Comparison of ENCODE assay signal across 21 mouse cellular contexts in genomic region chr6:30456991-30457390, GRCm38 (mm10). TPM values are rescaled to one million over a fixed set of nuclear protein-coding genes. Genes with fewer than 3 reads are reported as not detected.
DNase-seq lines count a peak whose midpoint lies in the region; ATAC-seq and TF ChIP-seq lines count a peak whose summit lies in the region.
"Had no signal": no experiment of that assay in that cellular context is flagged by ENCODE, and none has a peak within 500 bp of the region (broad histone marks: within the 10 kb centered on the region; RNA-seq: fewer than 3 reads in every experiment).

No protein-coding gene starts in this region.

- H3K4me2 ChIP-seq in midbrain, embryonic 12.5 days (replicated peaks), result no peak overlapping the region
- H3K4me2 ChIP-seq in midbrain, embryonic 16.5 days (ENCODE audit: low read length), result no peak overlapping the region
- H3K4me2 ChIP-seq: embryonic facial prominence, embryonic 12.5 days; forebrain, embryonic 15.5 days; heart, embryonic 12.5 days; hindbrain, embryonic 15.5 days had no signal

- H3K9ac ChIP-seq in midbrain, embryonic 12.5 days (replicated peaks), result no peak overlapping the region
- no peak overlapping the region for H3K9ac ChIP-seq in midbrain, embryonic 16.5 days (ENCODE audit: low read depth, low read length)
- no peak overlapping the region for H3K9ac ChIP-seq in MEL (ENCODE audit: control insufficient read depth, low read depth, low read length, poor library complexity, severe bottlenecking)
- H3K9ac ChIP-seq: embryonic facial prominence, embryonic 12.5 days; forebrain, embryonic 15.5 days; heart, embryonic 12.5 days; hindbrain, embryonic 15.5 days had no signal

- 93% methylated on average over 7 of the region's 7 CpGs for WGBS in heart, embryonic 10.5 days
- WGBS in midbrain, embryonic 12.5 days, result 93% methylated on average over 7 of the region's 7 CpGs
- WGBS in midbrain, embryonic 16.5 days, result 95% methylated on average over 7 of the region's 7 CpGs

- no peaks in the 10 kb centered on the region for H3K27me3 ChIP-seq in heart, embryonic 10.5 days (ENCODE audit: insufficient read depth, poor library complexity, severe bottlenecking)
- no peaks in the 10 kb centered on the region for H3K27me3 ChIP-seq in midbrain, embryonic 12.5 days
- H3K27me3 ChIP-seq in midbrain, embryonic 16.5 days (ENCODE audit: control insufficient read depth, insufficient read depth, low read depth, low read length), result no peaks in the 10 kb centered on the region
- no peaks in the 10 kb centered on the region for H3K27me3 ChIP-seq in MEL (ENCODE audit: control insufficient read depth in 1 of 2, insufficient read depth in 2 of 2, low read length in 2 of 2)
- H3K27me3 ChIP-seq: embryonic facial prominence, embryonic 12.5 days; forebrain, embryonic 15.5 days; heart, embryonic 12.5 days; hindbrain, embryonic 15.5 days had no signal

- H3K4me3 ChIP-seq in heart, embryonic 10.5 days, result no peak overlapping the region
- no peak overlapping the region for H3K4me3 ChIP-seq in midbrain, embryonic 12.5 days
- H3K4me3 ChIP-seq in midbrain, embryonic 16.5 days (ENCODE audit: low read depth, low read length), result no peak overlapping the region
- H3K4me3 ChIP-seq in MEL (ENCODE audit: control insufficient read depth in 1 of 2, insufficient read depth in 1 of 2, low read depth in 2 of 2, low read length in 2 of 2), result no peak overlapping the region
- H3K4me3 ChIP-seq: embryonic facial prominence, embryonic 12.5 days; forebrain, embryonic 15.5 days; heart, embryonic 12.5 days; hindbrain, embryonic 10.5 days; hindbrain, embryonic 15.5 days had no signal

- H3K36me3 ChIP-seq in heart, embryonic 10.5 days, result peaks cover 39% of the 10 kb centered on the region
- H3K36me3 ChIP-seq in midbrain, embryonic 12.5 days, result peaks cover 38% of the 10 kb centered on the region
- H3K36me3 ChIP-seq in midbrain, embryonic 16.5 days (ENCODE audit: control insufficient read depth, insufficient read depth, low read length), result no peaks in the 10 kb centered on the region
- H3K36me3 ChIP-seq in MEL (ENCODE audit: control insufficient read depth in 1 of 2, insufficient read depth in 2 of 2, low read length in 2 of 2), result no peaks in the 10 kb centered on the region; a peak in 1 of 4 replicates

- H3K9me3 ChIP-seq in heart, embryonic 10.5 days, result no peaks in the 10 kb centered on the region
- no peaks in the 10 kb centered on the region for H3K9me3 ChIP-seq in midbrain, embryonic 12.5 days
- H3K9me3 ChIP-seq in midbrain, embryonic 16.5 days (replicated peaks; ENCODE audit: control insufficient read depth, low read length, poor library complexity, severe bottlenecking), result no peaks in the 10 kb centered on the region
- no peaks in the 10 kb centered on the region for H3K9me3 ChIP-seq in MEL (replicated peaks; ENCODE audit: insufficient read depth, low read length)
- H3K9me3 ChIP-seq: embryonic facial prominence, embryonic 12.5 days; forebrain, embryonic 15.5 days; G1E; heart, embryonic 12.5 days; hindbrain, embryonic 10.5 days; hindbrain, embryonic 15.5 days had no signal

- no peak for TF ChIP-seq CTCF in MEL (IDR thresholded peaks at IDR 0.05 in 2 of 3, conservative IDR thresholded peaks at IDR 0.05 in 1 of 3; ENCODE audit: control insufficient read depth in 1 of 3, insufficient read depth in 1 of 3, low read depth in 2 of 3, low read length in 3 of 3, poor library complexity in 1 of 3, severe bottlenecking in 1 of 3)

- TF ChIP-seq POLR2A in MEL (IDR thresholded peaks at IDR 0.05; ENCODE audit: control insufficient read depth in 1 of 2, insufficient read depth in 1 of 2, low read depth in 1 of 2, low read length in 2 of 2, poor library complexity in 1 of 2), result no peak

- H3K4me1 ChIP-seq in heart, embryonic 10.5 days, result peaks cover 35% of the 10 kb centered on the region
- peaks cover 31% of the 10 kb centered on the region for H3K4me1 ChIP-seq in midbrain, embryonic 12.5 days
- peaks cover 28% of the 10 kb centered on the region for H3K4me1 ChIP-seq in midbrain, embryonic 16.5 days (ENCODE audit: control insufficient read depth, insufficient read depth, low read length)
- H3K4me1 ChIP-seq in MEL (ENCODE audit: control insufficient read depth in 1 of 2, insufficient read depth in 2 of 2, low read length in 2 of 2), result peaks cover 0 to 4% of the 10 kb centered on the region in 2 experiments; a peak in 2 of 4 replicates

- no peak for DNase-seq in heart, embryonic 10.5 days (ENCODE audit: low spot score)
- no peak for DNase-seq in heart, adult 11 months
- peak; percentile 26 for DNase-seq in MEL (ENCODE audit: low read depth, low spot score)
- no peak for DNase-seq in urinary bladder, postnatal 36 days (ENCODE audit: low spot score in 2 of 2)
- no peak for DNase-seq in adrenal gland, postnatal 10 days
- DNase-seq: adrenal gland, adult 2 months; adrenal gland, postnatal 36 days; cerebellum, adult 2 months; cerebellum, postnatal 14 days; gastrocnemius, postnatal 36 days; heart, adult 18-20 months had no signal

- peak overlapping the region; percentile 13; the same call in 1 of the 2 replicates for H3K27ac ChIP-seq in heart, embryonic 10.5 days
- H3K27ac ChIP-seq in midbrain, embryonic 12.5 days (replicated peaks), result peak overlapping the region; percentile 26; the same call in 1 of the 2 replicates
- H3K27ac ChIP-seq in midbrain, embryonic 16.5 days (ENCODE audit: low read length), result no peak overlapping the region
- no peak overlapping the region; the same call in 1 of the 2 replicates for H3K27ac ChIP-seq in MEL (ENCODE audit: control insufficient read depth, low read depth, low read length)
- H3K27ac ChIP-seq: embryonic facial prominence, embryonic 12.5 days; forebrain, embryonic 15.5 days; hindbrain, embryonic 10.5 days; hindbrain, embryonic 15.5 days had no signal

- no peak for TF ChIP-seq EP300 in MEL (IDR thresholded peaks at IDR 0.05; ENCODE audit: low read depth in 1 of 2, low read length in 2 of 2)

- TF ChIP-seq RAD21 in MEL (IDR thresholded peaks at IDR 0.05; ENCODE audit: low read depth, low read length), result no peak

- H3K79me2 ChIP-seq in MEL (ENCODE audit: control insufficient read depth, insufficient read depth, low read length, poor library complexity), result no peaks in the 10 kb centered on the region

- ATAC-seq in midbrain, embryonic 12.5 days (ENCODE audit: low FRiP score, low read depth), result no peak
- no peak for ATAC-seq in midbrain, embryonic 16.5 days
- ATAC-seq: forebrain, embryonic 15.5 days; inflammation-experienced regulatory T-cells, adult 6 months had no signal

TF ChIP-seq in MEL, 35 proteins besides CTCF, POLR2A, EP300 and RAD21:
- no peak for TF ChIP-seq POLR2AphosphoS5 (IDR thresholded peaks at IDR 0.05; ENCODE audit: borderline replicate concordance, low read depth, low read length)
- no peak for TF ChIP-seq POLR2AphosphoS2 (IDR thresholded peaks at IDR 0.05; ENCODE audit: low read length)
- no peak for TF ChIP-seq UBTF (IDR thresholded peaks at IDR 0.05; ENCODE audit: borderline replicate concordance, insufficient read depth, low read depth, low read length)
- no peak for TF ChIP-seq MAX (IDR thresholded peaks at IDR 0.05; ENCODE audit: low read length)
- no peak for TF ChIP-seq NRF1 (IDR thresholded peaks at IDR 0.05; ENCODE audit: insufficient read depth, low read depth, low read length, poor library complexity, severe bottlenecking)
- no peak for TF ChIP-seq USF2 (IDR thresholded peaks at IDR 0.05; ENCODE audit: borderline replicate concordance in 1 of 2, insufficient read depth in 1 of 2, low read depth in 1 of 2, low read length in 2 of 2)
- no peak for TF ChIP-seq CHD2 (IDR thresholded peaks at IDR 0.05; ENCODE audit: low read length)
- TF ChIP-seq KAT2A (conservative IDR thresholded peaks at IDR 0.05; ENCODE audit: low read depth, low read length), result no peak
- no peak for TF ChIP-seq ZMIZ1 (IDR thresholded peaks at IDR 0.05; ENCODE audit: low read depth, low read length)
- no peak for TF ChIP-seq BHLHE40 (IDR thresholded peaks at IDR 0.05; ENCODE audit: borderline replicate concordance, low read depth, low read length)
- TF ChIP-seq MXI1 (IDR thresholded peaks at IDR 0.05; ENCODE audit: low read depth, low read length), result no peak

RNA-seq across cellular contexts. Expression of gene Tmem209, which starts 52.6 kb away (rescaled TPM):
- 38.2 and 41.1 TPM in 2 replicates for polyA plus RNA-seq in heart, embryonic 10.5 days (2016; fragmentation: Nextera tagmentation; extraction: Ambion mirVana)
- polyA plus RNA-seq in midbrain, embryonic 12.5 days (2016; fragmentation: Nextera tagmentation; extraction: Ambion mirVana), result 45.6 and 49.1 TPM in 2 replicates
- 30.3 TPM in 2 replicates for polyA plus RNA-seq in midbrain, embryonic 16.5 days (2015; fragmentation: Nextera tagmentation; extraction: Ambion mirVana)
- total RNA-seq in MEL (2012; rRNA removed), result 25.4 and 26.1 TPM in 2 replicates
- polyA plus RNA-seq in MEL (2012; ENCODE audit: insufficient read depth in 1 of 2, insufficient read length in 2 of 2, low read depth in 1 of 2, low replicate concordance in 2 of 2, missing spikeins in 1 of 2), result 10 to 100 TPM; 35.9 to 93.4 TPM
- 10 to 100 TPM; 20.2 to 24.3 TPM for total RNA-seq in adrenal gland, postnatal 10 days (2021)

RNA-seq across cellular contexts. Expression of gene Ssmem1, which starts 52.7 kb away (rescaled TPM):
- polyA plus RNA-seq in heart, embryonic 10.5 days (2016; fragmentation: Nextera tagmentation; extraction: Ambion mirVana), result 0.16 TPM in 1 of 2 replicates, not detected in the other
- polyA plus RNA-seq in midbrain, embryonic 12.5 days (2016; fragmentation: Nextera tagmentation; extraction: Ambion mirVana), result 0.22 and 0.34 TPM in 2 replicates
- 0.14 TPM in 1 of 2 replicates, not detected in the other for polyA plus RNA-seq in midbrain, embryonic 16.5 days (2015; fragmentation: Nextera tagmentation; extraction: Ambion mirVana)
- 0.08 TPM in 1 of 2 replicates, not detected in the other for total RNA-seq in MEL (2012; rRNA removed)
- under 1 TPM in 1 of 2 experiments, not detected in 1; 0.13 TPM for polyA plus RNA-seq in MEL (2012; ENCODE audit: insufficient read depth in 1 of 2, insufficient read length in 2 of 2, low read depth in 1 of 2, low replicate concordance in 2 of 2, missing spikeins in 1 of 2)
- total RNA-seq in adrenal gland, postnatal 10 days (2021), result under 1 TPM; 0.24 to 0.27 TPM
- polyA plus RNA-seq: adrenal gland, adult 2 months; forebrain, embryonic 11.5 days; forebrain, embryonic 15.5 days; G1E; inflammation-experienced regulatory T-cells, adult 6 months had no signal

RNA-seq across cellular contexts. Expression of gene Klhdc10, which starts 55.3 kb away (rescaled TPM):
- polyA plus RNA-seq in heart, embryonic 10.5 days (2016; fragmentation: Nextera tagmentation; extraction: Ambion mirVana), result 30.9 and 33.8 TPM in 2 replicates
- 40.2 and 48.6 TPM in 2 replicates for polyA plus RNA-seq in midbrain, embryonic 12.5 days (2016; fragmentation: Nextera tagmentation; extraction: Ambion mirVana)
- 41.7 and 42.1 TPM in 2 replicates for polyA plus RNA-seq in midbrain, embryonic 16.5 days (2015; fragmentation: Nextera tagmentation; extraction: Ambion mirVana)
- 35.0 and 37.3 TPM in 2 replicates for total RNA-seq in MEL (2012; rRNA removed)
- polyA plus RNA-seq in MEL (2012; ENCODE audit: insufficient read depth in 1 of 2, insufficient read length in 2 of 2, low read depth in 1 of 2, low replicate concordance in 2 of 2, missing spikeins in 1 of 2), result 10 to 100 TPM in 1 of 2 experiments, not detected in 1; 40.8 TPM
- total RNA-seq in adrenal gland, postnatal 10 days (2021), result 10 to 100 TPM; 65.9 to 76.6 TPM

Comparison
In these comparisons a context has a peak if more than half of its experiments do, and no peak if none do; other contexts are left out.
1. H3K27ac ChIP-seq: peak in heart, embryonic 10.5 days (single experiment) and midbrain, embryonic 12.5 days (single experiment); none in midbrain, embryonic 16.5 days (single experiment) and MEL (single experiment).